Mouse (Mus musculus): Measurements from ENCODE around the gene Sipa1l2.
"Not testable (repeated sequence)": the region's sequence is repeated elsewhere in the genome, so short reads cannot be mapped to it uniquely, and the experiment has no call there.

Sipa1l2 gene

GRCm38 (mm10) chr8:125542893-125543613 is 26.6 kb downstream of the Sipa1l2 start:
- DNase-seq (ENCODE audit: extremely low read depth, insufficient read length, low spot score), result no peak

- no peak for DNase-seq (ENCODE audit: extremely low read depth, insufficient read length, low spot score)
These were observed 30.3 kb downstream of the Sipa1l2 start for GRCm38 (mm10) chr8:125539056-125540013.

- DNase-seq (ENCODE audit: extremely low read depth, insufficient read length, low spot score), result no peak
These were observed 31.3 kb downstream of the Sipa1l2 start for GRCm38 (mm10) chr8:125538265-125538664.

GRCm38 (mm10) chr8:125533709-125534108 is 35.9 kb downstream of the Sipa1l2 start:
- DNase-seq (ENCODE audit: extremely low read depth, insufficient read length, low spot score), result no peak

- no peak for DNase-seq (ENCODE audit: extremely low read depth, insufficient read length, low spot score)
These were observed 36.7 kb downstream of the Sipa1l2 start for GRCm38 (mm10) chr8:125532953-125533352.

- DNase-seq (ENCODE audit: extremely low read depth, insufficient read length, low spot score), result no peak
These were observed 37.4 kb downstream of the Sipa1l2 start for GRCm38 (mm10) chr8:125532177-125532576.

- no peak for DNase-seq (ENCODE audit: extremely low read depth, insufficient read length, low spot score)
These were observed 38.0 kb downstream of the Sipa1l2 start for GRCm38 (mm10) chr8:125531640-125532039.

- DNase-seq (ENCODE audit: extremely low read depth, insufficient read length, low spot score), result no peak
These were observed 38.5 kb downstream of the Sipa1l2 start for GRCm38 (mm10) chr8:125531088-125531438.

GRCm38 (mm10) chr8:125530187-125531087 is 39.2 kb downstream of the Sipa1l2 start:
- no peak for DNase-seq (ENCODE audit: extremely low read depth, insufficient read length, low spot score)

GRCm38 (mm10) chr8:125529019-125529418 is 40.6 kb downstream of the Sipa1l2 start:
- no peak for DNase-seq (ENCODE audit: extremely low read depth, insufficient read length, low spot score)

GRCm38 (mm10) chr8:125527941-125528340 is 41.7 kb downstream of the Sipa1l2 start:
- DNase-seq (ENCODE audit: extremely low read depth, insufficient read length, low spot score), result no peak

GRCm38 (mm10) chr8:125526999-125527398 is 42.6 kb downstream of the Sipa1l2 start:
- DNase-seq (ENCODE audit: extremely low read depth, insufficient read length, low spot score), result no peak

- DNase-seq (ENCODE audit: extremely low read depth, insufficient read length, low spot score), result no peak
These were observed 43.0 kb downstream of the Sipa1l2 start for GRCm38 (mm10) chr8:125526582-125526981.

- DNase-seq (ENCODE audit: extremely low read depth, insufficient read length, low spot score), result no peak
These were observed 45.1 kb downstream of the Sipa1l2 start for GRCm38 (mm10) chr8:125524479-125524878.

GRCm38 (mm10) chr8:125523213-125523612 is 46.4 kb downstream of the Sipa1l2 start:
- DNase-seq (ENCODE audit: extremely low read depth, insufficient read length, low spot score), result no peak

- DNase-seq (ENCODE audit: extremely low read depth, insufficient read length, low spot score), result no peak
These were observed 47.5 kb downstream of the Sipa1l2 start for GRCm38 (mm10) chr8:125522151-125522550.

- DNase-seq (ENCODE audit: extremely low read depth, insufficient read length, low spot score), result no peak
These were observed 48.5 kb downstream of the Sipa1l2 start for GRCm38 (mm10) chr8:125521087-125521486.

- DNase-seq (ENCODE audit: extremely low read depth, insufficient read length, low spot score), result not testable (repeated sequence)
These were observed 49.3 kb downstream of the Sipa1l2 start for GRCm38 (mm10) chr8:125520308-125520707.

GRCm38 (mm10) chr8:125518951-125519350 is 50.7 kb downstream of the Sipa1l2 start:
- DNase-seq (ENCODE audit: extremely low read depth, insufficient read length, low spot score), result no peak

- DNase-seq (ENCODE audit: extremely low read depth, insufficient read length, low spot score), result no peak
These were observed 51.3 kb downstream of the Sipa1l2 start for GRCm38 (mm10) chr8:125518301-125518700.

GRCm38 (mm10) chr8:125517397-125517796 is 52.2 kb downstream of the Sipa1l2 start:
- no peak for DNase-seq (ENCODE audit: extremely low read depth, insufficient read length, low spot score)
